Mouse (Mus musculus): ENCODE data around the gene Tal1. TPM values are rescaled to one million over a fixed set of nuclear protein-coding genes. Genes with fewer than 3 reads are reported as not detected.
A peak's percentile ranks its signal among the peaks of the same experiment; 100 is the strongest.

The Tal1 gene
- 0.67 and 1.0 TPM in 2 replicates for polyA plus RNA-seq (2015; fragmentation: Nextera tagmentation; extraction: Ambion mirVana)

DNA sequence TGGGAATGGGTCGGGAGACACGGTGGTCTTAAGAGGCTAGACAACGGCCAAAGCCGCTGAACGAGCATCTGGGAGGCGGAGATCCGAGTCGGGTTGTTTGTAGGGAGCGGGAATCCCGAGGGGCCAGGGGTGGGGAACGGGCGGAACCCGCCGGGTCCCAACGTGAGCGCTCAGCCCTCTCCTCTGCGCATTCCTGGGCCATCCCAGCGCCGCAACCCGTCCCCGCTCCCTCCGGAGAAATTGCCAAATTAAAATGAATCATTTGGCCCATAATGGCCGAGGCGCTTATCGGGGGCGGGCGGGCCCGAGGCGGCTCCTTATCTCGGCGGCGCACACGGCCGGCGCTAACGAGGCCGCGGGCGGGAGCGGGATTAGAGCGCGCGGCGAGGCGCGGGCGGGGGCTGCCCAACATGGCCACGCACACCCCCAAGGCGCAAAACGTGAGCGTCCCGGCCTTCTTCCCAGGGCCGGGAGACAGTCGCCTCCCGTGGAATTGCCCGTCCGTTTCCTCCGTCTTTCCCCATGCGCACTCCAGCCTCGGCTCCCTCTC lies at the start of gene Tal1:
Gene Tal1, plus strand, starts transcription at position 56 of the 550 bp plus-strand sequence.
- under 1% methylated on average over 60 of the region's 60 CpGs for WGBS
- peak within 1 kb of the TSS; percentile 43 for H3K4me3 ChIP-seq
- no peak within 1 kb of the TSS for H3K9ac ChIP-seq
- H3K4me1 ChIP-seq = peaks cover 29% of the 10 kb centered on the region
- H3K27ac ChIP-seq = peak within 1 kb of the TSS; percentile 54
- H3K27me3 ChIP-seq = peaks cover 98% of the 10 kb centered on the region
- peak within 1 kb of the TSS; percentile 76 for H3K4me2 ChIP-seq
- no peaks in the 10 kb centered on the region for H3K36me3 ChIP-seq
- no peaks in the 10 kb centered on the region for H3K9me3 ChIP-seq
- no peak for ATAC-seq (ENCODE audit: insufficient number of reproducible peaks, low FRiP score, low TSS enrichment, low read depth)

DNA sequence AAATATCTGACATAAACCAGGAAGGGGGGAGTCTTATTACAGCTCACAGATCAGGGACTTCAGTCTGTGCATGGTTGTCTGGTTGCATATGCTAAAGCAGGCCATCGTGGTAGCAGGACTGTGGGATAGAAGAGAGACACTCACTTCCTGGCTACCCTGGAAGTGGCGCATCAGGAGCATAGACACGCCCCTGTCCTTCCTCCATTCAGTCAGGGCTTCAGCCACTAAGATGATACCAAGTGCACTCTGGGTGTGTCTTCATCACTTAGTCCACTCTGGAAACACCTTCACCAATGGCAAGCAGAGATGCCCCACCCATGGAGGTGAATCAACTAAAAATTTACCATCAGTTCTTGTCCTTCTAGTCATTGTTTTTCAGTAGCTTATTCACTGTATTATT lies 42.0 kb upstream of the Tal1 start:
- 87% methylated on average over 3 of the region's 3 CpGs for WGBS
- Histone ChIP-seq H3K27me3 (no peaks in the 10 kb centered on the region), H3K4me2 (no peak overlapping the region), H3K4me3 (no peak overlapping the region), H3K4me1 (no peaks in the 10 kb centered on the region), H3K9ac (no peak overlapping the region), H3K27ac (no peak overlapping the region), H3K9me3 (no peaks in the 10 kb centered on the region), H3K36me3 (peaks cover 48% of the 10 kb centered on the region)
- ATAC-seq (ENCODE audit: insufficient number of reproducible peaks, low FRiP score, low TSS enrichment, low read depth) = no peak

DNA sequence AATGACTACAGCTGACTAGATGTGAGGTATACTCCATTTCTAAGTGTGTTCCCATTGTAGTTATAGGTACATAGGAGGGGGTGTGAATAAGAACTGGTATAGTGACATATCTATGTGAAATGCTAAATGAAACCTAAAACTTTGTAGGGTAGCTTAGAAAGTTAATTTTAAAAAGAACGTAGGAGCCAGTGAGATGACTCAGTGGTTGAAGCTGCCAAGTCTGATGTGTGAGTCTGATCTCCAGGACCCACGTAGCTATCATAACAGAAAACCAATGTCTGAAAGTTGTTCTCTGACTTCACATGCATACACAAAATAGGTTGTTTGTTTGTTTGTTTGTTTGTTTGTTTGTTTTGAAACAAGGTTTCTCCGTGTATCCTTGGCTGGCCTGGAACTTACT lies 36.2 kb upstream of the Tal1 start:
- Histone ChIP-seq H3K27me3 (no peaks in the 10 kb centered on the region), H3K36me3 (peaks cover 48% of the 10 kb centered on the region), H3K9ac (no peak overlapping the region), H3K4me3 (no peak overlapping the region), H3K27ac (no peak overlapping the region), H3K4me1 (no peaks in the 10 kb centered on the region), H3K4me2 (no peak overlapping the region), H3K9me3 (no peaks in the 10 kb centered on the region)
- whole genome bisulfite sequencing = 91% methylated on average over 3 of the region's 3 CpGs
- ATAC-seq (ENCODE audit: insufficient number of reproducible peaks, low FRiP score, low TSS enrichment, low read depth) = no peak

DNA sequence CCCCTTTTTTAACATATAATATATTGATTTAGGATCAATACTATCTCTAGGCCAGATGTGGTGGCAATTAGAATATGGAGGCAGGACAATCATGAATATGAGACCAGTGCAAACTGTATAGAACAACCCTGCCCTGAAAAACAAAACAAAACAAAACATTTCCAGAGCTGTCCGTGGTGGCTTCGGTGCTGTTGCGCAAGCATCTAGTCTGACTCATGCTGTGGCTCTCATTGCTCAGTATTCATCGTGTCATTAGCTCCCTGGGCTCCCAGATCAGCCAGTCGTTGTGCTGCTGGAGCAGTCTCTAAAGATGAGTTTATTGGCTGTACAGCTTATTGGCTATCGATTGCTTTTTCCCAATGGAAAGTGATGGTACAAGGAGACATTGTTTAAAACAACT lies 21.2 kb upstream of the Tal1 start:
- H3K9me3 ChIP-seq = no peaks in the 10 kb centered on the region
- H3K27me3 ChIP-seq = no peaks in the 10 kb centered on the region
- H3K4me3 ChIP-seq = no peak overlapping the region
- no peak overlapping the region for H3K9ac ChIP-seq
- 78% methylated on average over 6 of the region's 6 CpGs for WGBS
- H3K4me1 ChIP-seq = no peaks in the 10 kb centered on the region
- H3K36me3 ChIP-seq = peaks cover 22% of the 10 kb centered on the region
- no peak for ATAC-seq (ENCODE audit: insufficient number of reproducible peaks, low FRiP score, low TSS enrichment, low read depth)
- H3K4me2 ChIP-seq = no peak overlapping the region
- no peak overlapping the region for H3K27ac ChIP-seq

DNA sequence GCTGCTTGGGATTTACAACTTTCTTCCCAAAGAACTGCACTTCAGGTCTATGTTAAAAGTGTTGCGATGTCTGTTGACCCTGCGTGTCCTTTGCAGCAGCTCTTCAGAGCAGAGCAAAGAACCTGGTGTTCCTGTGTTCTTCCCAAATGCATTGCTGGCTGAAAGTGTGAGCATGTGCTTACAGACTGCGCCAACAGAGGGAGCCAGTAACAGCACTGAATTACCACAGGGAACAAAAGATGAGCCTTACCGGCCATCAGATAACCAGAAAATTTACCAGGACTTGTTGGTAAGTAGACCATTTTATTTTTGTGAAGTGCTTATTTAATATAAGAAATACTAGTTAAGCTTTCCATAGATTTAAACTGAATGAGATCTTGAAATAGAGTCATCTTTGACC lies 18.0 kb upstream of the Tal1 start:
- H3K4me2 ChIP-seq = no peak overlapping the region
- no peak overlapping the region for H3K4me3 ChIP-seq
- no peak overlapping the region for H3K9ac ChIP-seq
- no peaks in the 10 kb centered on the region for H3K9me3 ChIP-seq
- WGBS = 40% methylated on average over 4 of the region's 4 CpGs
- H3K27ac ChIP-seq = no peak overlapping the region
- H3K27me3 ChIP-seq = no peaks in the 10 kb centered on the region
- peaks cover 34% of the 10 kb centered on the region for H3K36me3 ChIP-seq
- H3K4me1 ChIP-seq = no peaks in the 10 kb centered on the region
- no peak for ATAC-seq (ENCODE audit: insufficient number of reproducible peaks, low FRiP score, low TSS enrichment, low read depth)

DNA sequence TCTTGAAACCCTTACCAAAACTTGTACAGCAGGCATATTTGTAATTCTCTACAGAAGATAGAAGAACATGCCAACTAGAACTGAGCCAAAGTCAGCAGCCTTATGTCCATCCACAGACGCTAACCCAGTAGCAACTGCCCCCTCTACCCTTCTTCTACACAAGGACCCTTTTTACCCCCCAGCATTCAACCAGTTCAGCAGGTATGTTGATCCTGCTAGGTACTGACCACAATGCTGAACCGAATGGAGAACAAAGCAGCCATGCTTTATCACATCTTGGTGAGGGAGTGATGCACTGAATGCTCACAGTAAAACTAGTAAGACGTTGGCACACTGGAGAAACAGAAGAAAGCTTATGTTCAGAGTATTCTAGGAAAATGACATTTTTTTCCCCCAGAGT lies 10.6 kb upstream of the Tal1 start:
- 80% methylated on average over 3 of the region's 3 CpGs for WGBS

DNA sequence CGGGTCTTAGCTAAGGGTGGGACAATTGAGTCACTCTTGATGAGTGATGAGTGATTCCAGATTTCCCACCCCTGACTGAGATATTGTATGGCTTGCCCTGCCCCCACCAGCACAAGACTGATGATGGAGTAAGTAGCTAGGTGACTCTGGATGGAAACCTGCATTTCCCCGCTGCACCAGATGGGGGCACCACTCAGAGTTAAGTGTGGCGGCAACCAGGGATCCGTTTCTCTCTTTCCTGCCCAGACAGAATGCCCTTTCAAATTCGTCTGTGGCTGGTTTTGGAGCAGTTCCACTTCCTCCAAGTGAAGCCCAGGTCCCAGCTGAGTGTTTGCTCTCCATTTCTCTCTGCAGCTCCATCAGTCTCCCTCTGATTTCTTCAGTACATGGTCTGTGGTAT lies 8.5 kb upstream of the Tal1 start:
- Histone ChIP-seq H3K36me3 (no peaks in the 10 kb centered on the region), H3K4me2 (no peak overlapping the region), H3K9me3 (no peaks in the 10 kb centered on the region), H3K27ac (no peak overlapping the region), H3K27me3 (peaks cover 41% of the 10 kb centered on the region), H3K4me3 (no peak overlapping the region), H3K4me1 (peaks cover 4% of the 10 kb centered on the region), H3K9ac (no peak overlapping the region)
- no peak for ATAC-seq (ENCODE audit: insufficient number of reproducible peaks, low FRiP score, low TSS enrichment, low read depth)
- WGBS = 4% methylated on average over 5 of the region's 5 CpGs

More for the DNA sequence above, 10.6 kb upstream of the Tal1 start:
- Histone ChIP-seq H3K9me3 (no peaks in the 10 kb centered on the region), H3K4me1 (no peaks in the 10 kb centered on the region), H3K4me3 (no peak overlapping the region), H3K27ac (no peak overlapping the region), H3K27me3 (peaks cover 22% of the 10 kb centered on the region), H3K4me2 (no peak overlapping the region), H3K36me3 (peaks cover 20% of the 10 kb centered on the region), H3K9ac (no peak overlapping the region)
- ATAC-seq (ENCODE audit: insufficient number of reproducible peaks, low FRiP score, low TSS enrichment, low read depth) = no peak

DNA sequence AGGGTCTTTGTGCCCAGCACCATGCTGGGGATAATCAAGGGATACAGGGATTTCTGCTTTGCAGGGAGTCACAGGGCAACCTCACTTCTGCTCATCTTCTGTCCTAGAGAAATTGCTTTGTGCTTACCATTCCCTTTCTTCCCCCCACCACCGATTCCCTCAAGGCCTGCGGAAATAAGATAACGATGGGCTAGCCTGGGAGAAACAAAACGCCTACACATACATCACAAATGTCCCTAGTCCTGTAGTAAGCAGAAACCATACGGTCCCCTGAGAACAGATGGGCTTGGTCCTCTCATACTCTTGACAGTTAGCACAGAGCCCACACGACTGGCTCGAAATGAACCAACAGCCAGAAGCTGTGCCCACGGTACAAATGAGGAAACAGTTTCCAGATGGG lies 8.0 kb upstream of the Tal1 start:
- 59% methylated on average over 8 of the region's 8 CpGs for WGBS

DNA sequence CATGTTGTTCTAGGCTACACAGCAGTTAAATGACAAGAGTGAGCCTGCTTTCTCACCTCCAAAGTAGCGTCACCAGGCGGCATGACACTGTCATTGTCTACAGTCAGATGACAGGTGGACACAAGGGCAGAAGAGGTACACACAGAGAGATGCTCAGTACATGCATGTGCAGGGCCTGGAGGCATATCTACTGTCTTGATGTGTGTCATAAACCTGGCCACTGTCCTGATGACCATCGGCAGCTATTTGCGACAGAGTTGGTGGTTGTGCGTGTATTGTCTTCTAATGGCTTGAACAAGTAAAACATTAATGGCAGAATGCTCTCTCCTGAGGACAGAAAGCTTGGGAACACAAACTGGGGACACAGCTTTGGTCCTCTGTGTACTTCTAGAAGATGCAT lies 5.0 kb upstream of the Tal1 start:
- no peak overlapping the region for H3K4me3 ChIP-seq
- H3K4me2 ChIP-seq = no peak overlapping the region
- H3K9me3 ChIP-seq = no peaks in the 10 kb centered on the region
- H3K36me3 ChIP-seq = no peaks in the 10 kb centered on the region
- no peak overlapping the region for H3K9ac ChIP-seq
- ATAC-seq (ENCODE audit: insufficient number of reproducible peaks, low FRiP score, low TSS enrichment, low read depth) = no peak
- no peak overlapping the region for H3K27ac ChIP-seq
- 74% methylated on average over 5 of the region's 5 CpGs for whole genome bisulfite sequencing
- peaks cover 74% of the 10 kb centered on the region for H3K27me3 ChIP-seq
- peaks cover 7% of the 10 kb centered on the region for H3K4me1 ChIP-seq

More for the DNA sequence above, 8.0 kb upstream of the Tal1 start:
- no peak for ATAC-seq (ENCODE audit: insufficient number of reproducible peaks, low FRiP score, low TSS enrichment, low read depth)
- Histone ChIP-seq H3K9ac (no peak overlapping the region), H3K27me3 (peaks cover 45% of the 10 kb centered on the region), H3K36me3 (no peaks in the 10 kb centered on the region), H3K4me1 (peaks cover 6% of the 10 kb centered on the region), H3K4me3 (no peak overlapping the region), H3K27ac (no peak overlapping the region), H3K9me3 (no peaks in the 10 kb centered on the region), H3K4me2 (no peak overlapping the region)

DNA sequence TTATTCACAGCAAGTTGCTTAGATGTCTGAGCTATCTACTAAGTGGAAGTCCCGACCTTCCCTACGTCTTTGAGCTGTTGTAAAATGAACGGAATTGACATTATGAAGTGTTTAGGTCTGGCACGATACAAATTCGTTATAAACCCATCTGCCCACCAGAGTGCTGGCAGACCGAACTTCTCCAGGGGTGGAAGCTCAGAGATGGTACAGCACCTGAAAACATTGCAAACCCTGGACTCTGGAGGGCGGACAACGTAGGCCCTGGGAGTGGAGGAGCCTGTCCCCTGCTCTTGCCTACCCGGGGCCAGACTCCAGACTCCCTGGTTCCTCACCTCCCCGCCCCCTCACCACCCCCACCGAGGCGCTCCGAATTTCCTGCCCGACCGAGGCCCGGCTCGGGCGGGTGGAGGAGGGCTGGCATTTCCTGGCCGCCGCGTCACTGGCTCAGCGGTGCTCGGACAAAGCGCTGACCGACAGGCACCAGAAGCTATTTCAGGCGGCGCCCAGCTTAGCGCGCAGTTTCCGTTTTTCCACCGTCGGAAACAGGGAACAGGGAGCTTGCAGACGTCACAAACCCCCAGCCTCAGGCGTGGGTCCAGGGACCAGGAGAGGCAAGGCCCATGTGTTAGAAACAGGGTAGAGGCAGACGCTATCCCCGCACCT lies 3.8 kb upstream of the Tal1 start:
- no peaks in the 10 kb centered on the region for H3K36me3 ChIP-seq
- H3K4me2 ChIP-seq = peak overlapping the region; percentile 41
- peak overlapping the region; percentile 29 for H3K4me3 ChIP-seq
- H3K9me3 ChIP-seq = no peaks in the 10 kb centered on the region
- H3K27ac ChIP-seq = no peak overlapping the region
- H3K9ac ChIP-seq = no peak overlapping the region
- peaks cover 19% of the 10 kb centered on the region for H3K4me1 ChIP-seq
- ATAC-seq (ENCODE audit: insufficient number of reproducible peaks, low FRiP score, low TSS enrichment, low read depth) = 0 out of 2 replicates have a peak, but pooled peaks have one; percentile 46
- WGBS = 1% methylated on average over 36 of the region's 36 CpGs
- H3K27me3 ChIP-seq = peaks cover 87% of the 10 kb centered on the region

DNA sequence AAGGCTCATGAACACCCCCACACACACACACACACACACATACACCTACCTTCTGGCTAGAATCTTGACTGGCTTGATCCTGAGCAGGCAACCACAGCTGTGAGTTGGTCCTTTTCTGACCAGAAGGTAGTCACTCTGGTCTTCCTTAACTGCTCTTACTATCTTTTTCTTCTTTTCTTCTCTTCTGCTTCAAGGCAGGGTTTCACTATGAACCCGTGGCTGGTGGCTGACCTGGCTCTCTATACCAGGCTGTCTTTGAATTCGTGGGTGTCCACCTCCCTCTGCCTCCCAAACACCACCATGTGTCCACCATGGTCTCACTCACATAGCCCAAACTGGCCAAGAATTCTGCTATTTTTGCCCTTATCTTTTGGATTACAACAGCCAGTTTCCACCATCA lies 1.2 kb upstream of the Tal1 start:
- no peak overlapping the region for H3K27ac ChIP-seq
- WGBS = 4% methylated on average over 2 of the region's 2 CpGs
- H3K4me2 ChIP-seq = no peak overlapping the region
- no peak overlapping the region for H3K4me3 ChIP-seq
- no peak for ATAC-seq (ENCODE audit: insufficient number of reproducible peaks, low FRiP score, low TSS enrichment, low read depth)
- no peak overlapping the region for H3K9ac ChIP-seq
- H3K4me1 ChIP-seq = peaks cover 29% of the 10 kb centered on the region
- peaks cover 95% of the 10 kb centered on the region for H3K27me3 ChIP-seq
- H3K36me3 ChIP-seq = no peaks in the 10 kb centered on the region
- no peaks in the 10 kb centered on the region for H3K9me3 ChIP-seq

DNA sequence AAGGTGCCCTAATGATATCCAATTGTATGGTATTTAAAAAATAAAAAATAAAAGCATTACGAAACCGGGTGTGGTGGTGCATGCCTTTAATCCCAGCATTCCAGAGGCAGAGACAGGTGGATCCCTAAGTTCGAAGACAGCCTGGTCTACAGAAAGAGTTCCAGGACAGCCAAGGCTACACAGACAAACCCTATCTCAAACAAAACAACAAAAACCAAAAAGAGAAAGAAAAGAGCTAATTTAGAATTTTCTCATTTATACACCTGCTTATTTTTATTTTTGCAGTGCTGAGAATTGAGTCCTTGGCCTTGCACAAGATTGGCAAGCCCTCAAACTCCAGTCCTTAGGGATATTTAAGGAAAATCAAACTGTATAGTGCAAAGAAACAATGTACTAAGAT lies 535 bp upstream of the Tal1 start:
- H3K27me3 ChIP-seq = peaks cover 95% of the 10 kb centered on the region
- H3K4me1 ChIP-seq = peaks cover 29% of the 10 kb centered on the region
- no peak for ATAC-seq (ENCODE audit: insufficient number of reproducible peaks, low FRiP score, low TSS enrichment, low read depth)
- H3K36me3 ChIP-seq = no peaks in the 10 kb centered on the region
- no peak overlapping the region for H3K4me2 ChIP-seq
- 28% methylated on average over 3 of the region's 3 CpGs for WGBS
- no peak overlapping the region for H3K27ac ChIP-seq
- no peak overlapping the region for H3K9ac ChIP-seq
- H3K9me3 ChIP-seq = no peaks in the 10 kb centered on the region
- no peak overlapping the region for H3K4me3 ChIP-seq

All from limb, embryonic 15.5 days (tissue).